Mouse (Mus musculus): ENCODE results near the gene Fbxo42. TPM values are rescaled to one million over a fixed set of nuclear protein-coding genes. Genes with fewer than 3 reads are reported as not detected.
A peak's percentile ranks its signal among the peaks of the same experiment; 100 is the strongest.
"Not testable (repeated sequence)": the region's sequence is repeated elsewhere in the genome, so short reads cannot be mapped to it uniquely, and the experiment has no call there.

Fbxo42 gene
- total RNA-seq, 1 experiment from 2014 or later, result 5.0 TPM

DNA sequence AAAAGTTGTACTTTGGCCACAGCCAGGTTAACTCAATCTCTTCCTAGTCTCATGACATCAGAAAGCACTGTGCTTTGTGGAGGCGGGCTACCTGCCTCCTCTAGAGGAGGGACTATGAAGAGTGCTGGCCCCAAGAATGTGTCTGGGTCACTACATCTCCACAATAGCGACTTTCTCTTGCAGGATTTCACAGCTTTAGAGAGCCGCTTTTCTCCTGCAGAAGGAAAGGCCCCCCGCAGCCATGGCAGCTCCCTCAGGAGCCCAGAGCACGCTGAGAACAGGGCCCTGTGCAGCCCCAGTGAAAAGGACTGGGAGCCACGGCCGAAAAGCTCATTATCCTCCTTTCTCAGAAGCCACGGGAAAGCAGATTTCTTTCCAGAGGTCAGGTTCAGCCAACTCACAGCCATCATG is 13.7 kb upstream of the Fbxo42 start:
- no peak for ATAC-seq (replicated peaks; ENCODE audit: insufficient number of reproducible peaks, low FRiP score, low TSS enrichment, poor library complexity, severe bottlenecking)

DNA sequence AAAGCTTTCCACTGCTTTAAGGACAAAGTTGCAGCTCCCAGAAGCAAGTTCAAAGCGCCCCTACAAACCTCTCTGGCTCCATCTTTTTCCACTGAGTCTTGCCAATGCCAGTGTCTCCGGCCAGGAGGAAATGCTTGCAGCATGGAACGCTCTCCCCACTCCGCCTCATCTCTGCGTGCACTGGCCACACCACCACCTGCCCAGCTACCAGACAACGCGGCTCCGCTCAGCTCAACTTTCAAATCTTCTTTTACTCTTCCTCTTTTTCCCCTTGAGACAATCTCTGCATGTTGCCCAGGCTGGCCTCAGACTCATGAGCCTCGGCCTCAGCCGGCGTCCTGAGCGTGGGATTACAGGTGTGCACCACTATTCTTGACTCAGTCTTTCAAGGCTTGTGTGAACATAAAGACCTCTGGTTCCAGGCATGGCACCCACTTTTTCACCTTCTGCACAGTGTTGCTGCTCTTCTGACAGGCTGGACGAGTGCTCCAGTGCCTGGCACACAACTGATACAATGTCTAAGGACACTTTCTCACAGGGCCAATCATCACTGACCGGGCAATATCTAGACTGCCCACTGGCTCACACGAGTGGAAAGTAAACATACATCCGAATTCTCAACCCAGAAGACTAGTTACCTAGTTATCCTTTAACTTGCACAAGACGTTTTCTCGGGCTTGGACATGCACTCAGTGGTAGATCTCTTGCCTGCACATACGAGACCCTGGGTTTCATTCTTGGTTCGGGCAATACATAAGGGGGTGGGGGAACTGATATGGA is 12.8 kb upstream of the Fbxo42 start:
- 0 out of 2 replicates have a peak, but pooled peaks have one; percentile 10 for ATAC-seq (replicated peaks; ENCODE audit: insufficient number of reproducible peaks, low FRiP score, low TSS enrichment, poor library complexity, severe bottlenecking)

DNA sequence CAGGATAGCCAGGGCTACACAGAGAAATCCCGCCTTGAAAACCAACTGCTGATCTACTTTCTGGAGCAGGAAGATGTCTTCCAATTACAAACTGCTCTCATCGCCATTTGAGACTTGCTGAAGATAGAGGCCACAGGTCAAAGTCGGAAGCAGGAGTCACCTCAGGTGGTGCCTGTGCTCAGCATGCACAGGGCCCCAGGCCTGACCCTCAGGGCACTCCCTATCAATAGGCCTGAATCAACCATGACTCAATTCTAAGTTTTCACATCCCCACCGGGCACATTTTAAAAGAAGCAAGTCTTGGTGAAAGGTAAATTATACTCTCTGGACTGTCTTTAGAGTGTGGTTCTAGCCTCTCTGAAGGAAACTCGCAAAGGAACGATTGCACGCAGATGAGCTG is 11.6 kb upstream of the Fbxo42 start:
- ATAC-seq (replicated peaks; ENCODE audit: insufficient number of reproducible peaks, low FRiP score, low TSS enrichment, poor library complexity, severe bottlenecking), result no peak

DNA sequence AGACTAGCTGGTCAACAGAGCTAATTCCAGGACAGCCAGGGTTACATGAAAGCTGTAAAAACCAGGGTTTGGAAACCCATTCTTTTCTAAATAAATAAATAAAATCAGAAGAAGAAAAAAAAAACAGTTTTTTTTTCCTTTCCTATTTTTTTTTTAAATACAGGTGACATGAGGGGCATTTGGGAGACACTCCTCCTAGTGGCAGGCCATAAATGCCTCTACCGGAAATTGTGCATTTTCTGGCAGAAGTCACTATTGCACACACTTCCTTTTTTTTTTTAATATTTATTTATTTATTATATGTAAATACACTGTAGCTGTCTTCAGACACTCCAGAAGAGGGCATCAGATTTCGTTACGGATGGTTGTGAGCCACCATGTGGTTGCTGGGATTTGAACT is 10.0 kb upstream of the Fbxo42 start:
- not testable (repeated sequence) for ATAC-seq (replicated peaks; ENCODE audit: insufficient number of reproducible peaks, low FRiP score, low TSS enrichment, poor library complexity, severe bottlenecking)

DNA sequence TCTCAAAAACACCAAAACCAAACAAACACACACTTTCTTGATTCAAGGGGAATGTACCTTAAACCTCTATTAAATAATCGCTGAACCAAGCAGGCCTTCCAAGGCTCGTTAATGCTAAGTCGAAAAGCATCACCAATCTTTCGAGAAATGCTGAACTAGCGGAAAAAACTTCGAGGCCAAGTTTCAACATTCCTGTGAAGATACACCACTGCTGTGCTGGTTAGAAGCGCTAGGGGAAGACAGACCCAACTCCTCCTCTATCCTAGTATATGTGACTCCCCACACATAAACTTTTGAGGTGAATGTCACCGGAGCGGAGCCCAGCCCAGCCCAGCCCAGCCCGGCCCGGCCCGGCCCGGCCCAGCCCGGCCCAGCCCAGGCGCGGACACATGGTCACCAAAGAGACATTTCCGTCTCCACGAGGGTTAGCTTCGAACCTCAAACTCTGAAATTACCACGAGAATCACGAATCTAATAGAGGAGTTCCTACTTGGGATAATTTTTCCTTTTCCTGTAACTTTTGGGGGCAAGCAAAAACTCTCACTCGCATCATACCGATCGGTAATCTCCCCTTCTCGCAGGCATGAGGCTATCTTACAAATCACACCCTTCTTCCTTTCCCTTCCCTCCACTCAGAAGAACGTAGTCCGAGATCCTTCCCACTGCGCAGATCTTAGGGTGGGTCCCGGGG is 9.1 kb upstream of the Fbxo42 start:
- ATAC-seq (replicated peaks; ENCODE audit: insufficient number of reproducible peaks, low FRiP score, low TSS enrichment, poor library complexity, severe bottlenecking), result no peak

DNA sequence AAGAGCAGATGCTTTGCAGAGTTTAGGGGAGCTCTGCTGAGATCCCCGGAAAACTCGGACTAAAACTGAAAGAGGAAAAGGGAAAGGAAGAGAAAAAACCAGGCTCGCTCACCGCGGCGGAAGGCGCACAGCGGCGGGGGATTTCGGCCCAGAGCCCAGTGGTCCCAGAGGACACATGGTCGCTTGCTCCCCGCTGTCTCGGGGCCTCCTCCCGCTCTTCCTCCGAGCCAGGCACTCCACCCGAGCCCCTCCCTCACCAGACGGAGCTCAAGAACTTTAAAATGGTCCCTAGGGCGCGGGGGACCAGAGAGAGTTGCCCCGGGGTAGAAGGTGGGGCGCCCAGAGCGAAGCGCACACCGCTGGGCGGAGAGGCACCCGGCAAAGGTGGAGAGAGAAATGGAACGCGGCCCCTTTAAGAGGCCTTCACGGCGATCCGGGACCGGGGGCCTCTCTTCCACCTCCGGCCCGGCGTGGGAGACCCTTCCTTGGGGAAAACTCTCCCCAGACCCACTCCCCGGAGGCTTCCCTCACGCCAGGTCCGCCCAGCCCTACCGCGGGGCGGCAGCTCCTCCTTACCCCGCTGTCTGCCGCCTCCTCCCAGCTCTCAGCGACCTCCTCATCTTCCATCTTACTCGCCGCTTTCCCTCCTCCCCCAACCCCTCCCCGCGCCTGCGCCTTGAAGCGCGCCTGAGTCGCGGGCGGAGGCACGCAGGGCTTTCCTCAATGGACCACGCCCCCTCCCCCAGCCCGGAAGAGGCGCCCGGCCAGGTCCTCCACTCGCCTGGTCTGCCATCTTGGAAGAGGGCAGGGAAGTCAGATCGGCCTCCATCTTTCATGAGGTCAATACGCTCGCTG is 8.4 kb upstream of the Fbxo42 start, which contains the start of gene Szrd1:
Szrd1 (minus strand) TSS at position 660 of the 855 bp plus-strand sequence.
- ATAC-seq (replicated peaks; ENCODE audit: insufficient number of reproducible peaks, low FRiP score, low TSS enrichment, poor library complexity, severe bottlenecking), result peak; percentile 91

DNA sequence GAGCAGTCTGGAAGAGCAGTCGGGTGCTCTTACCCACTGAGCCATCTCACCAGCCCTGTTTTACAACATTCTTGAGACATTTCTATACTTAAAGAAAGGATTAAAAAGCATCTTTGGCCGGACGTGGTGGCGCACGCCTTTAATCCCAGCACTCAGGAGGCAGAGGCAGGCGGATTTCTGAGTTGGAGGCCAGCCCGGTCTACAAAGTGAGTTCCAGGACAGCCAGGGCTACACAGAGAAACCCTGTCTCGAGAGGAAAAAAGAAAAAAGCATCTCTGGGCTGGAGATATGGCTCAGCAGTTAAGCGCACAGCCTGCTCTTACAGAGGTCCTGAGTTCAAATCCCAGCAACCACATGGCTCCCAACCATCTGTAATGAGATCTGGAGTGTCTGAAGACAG is 7.4 kb upstream of the Fbxo42 start:
- not testable (repeated sequence) for ATAC-seq (replicated peaks; ENCODE audit: insufficient number of reproducible peaks, low FRiP score, low TSS enrichment, poor library complexity, severe bottlenecking)

DNA sequence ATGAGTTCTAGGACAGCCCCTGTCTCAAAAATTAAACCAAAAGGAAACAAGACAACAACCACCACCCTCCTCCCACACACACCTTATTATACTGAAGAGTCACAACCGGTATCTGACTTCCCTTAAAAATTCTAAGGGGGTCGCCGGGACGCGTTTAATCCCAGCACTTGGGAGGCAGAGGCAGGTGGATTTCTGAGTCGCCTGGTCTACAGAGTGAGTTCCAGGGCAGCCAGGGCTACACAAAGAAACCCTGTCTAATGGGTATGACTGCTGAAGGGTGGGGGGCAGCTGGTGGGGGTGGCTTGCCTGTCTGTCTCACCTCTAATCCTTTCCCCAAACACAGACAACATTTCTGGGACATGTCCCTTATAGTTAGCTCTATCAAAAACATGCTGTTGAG is 6.7 kb upstream of the Fbxo42 start:
- ATAC-seq (replicated peaks; ENCODE audit: insufficient number of reproducible peaks, low FRiP score, low TSS enrichment, poor library complexity, severe bottlenecking), result no peak

DNA sequence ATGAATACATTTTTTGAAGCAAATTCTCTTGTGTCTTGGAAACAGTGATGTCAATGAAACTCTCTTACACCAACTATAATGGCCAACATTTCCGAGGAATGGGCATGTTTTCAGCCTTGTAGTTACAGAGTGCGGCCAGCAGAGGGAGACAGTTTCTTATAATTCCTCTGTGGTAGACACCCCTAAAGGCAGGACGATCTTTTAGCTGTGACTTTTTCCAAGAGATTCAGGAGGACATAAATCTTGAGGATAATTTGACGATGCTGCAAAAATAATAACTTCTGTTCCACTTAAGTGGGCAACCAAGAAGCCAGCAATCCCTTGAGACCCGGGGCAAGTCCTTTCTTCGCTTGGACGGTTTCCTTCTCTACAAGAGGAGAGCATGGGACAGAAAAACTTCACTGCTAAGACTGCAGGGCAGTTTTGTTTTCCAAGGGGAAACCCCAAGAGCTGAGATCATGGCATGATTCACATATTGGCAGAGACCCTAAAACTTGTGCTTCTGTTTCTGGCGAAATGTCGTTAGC is 5.4 kb upstream of the Fbxo42 start:
- ATAC-seq (replicated peaks; ENCODE audit: insufficient number of reproducible peaks, low FRiP score, low TSS enrichment, poor library complexity, severe bottlenecking), result 0 out of 2 replicates have a peak, but pooled peaks have one; percentile 44

DNA sequence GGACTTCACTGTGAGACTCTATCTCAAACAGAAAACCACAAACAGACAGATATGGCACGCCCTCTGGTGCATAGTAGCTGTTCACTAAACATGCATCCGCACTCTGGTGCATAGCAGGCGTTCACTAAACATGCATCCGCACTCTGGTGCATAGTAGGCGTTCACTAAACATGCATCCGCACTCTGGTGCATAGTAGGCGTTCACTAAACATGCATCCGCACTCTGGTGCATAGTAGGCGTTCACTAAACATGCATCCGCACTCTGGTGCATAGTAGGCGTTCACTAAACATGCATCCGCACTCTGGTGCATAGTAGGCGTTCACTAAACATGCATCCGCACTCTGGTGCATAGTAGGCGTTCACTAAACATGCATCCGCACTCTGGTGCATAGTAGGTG is 2.6 kb upstream of the Fbxo42 start:
- not testable (repeated sequence) for ATAC-seq (replicated peaks; ENCODE audit: insufficient number of reproducible peaks, low FRiP score, low TSS enrichment, poor library complexity, severe bottlenecking)

DNA sequence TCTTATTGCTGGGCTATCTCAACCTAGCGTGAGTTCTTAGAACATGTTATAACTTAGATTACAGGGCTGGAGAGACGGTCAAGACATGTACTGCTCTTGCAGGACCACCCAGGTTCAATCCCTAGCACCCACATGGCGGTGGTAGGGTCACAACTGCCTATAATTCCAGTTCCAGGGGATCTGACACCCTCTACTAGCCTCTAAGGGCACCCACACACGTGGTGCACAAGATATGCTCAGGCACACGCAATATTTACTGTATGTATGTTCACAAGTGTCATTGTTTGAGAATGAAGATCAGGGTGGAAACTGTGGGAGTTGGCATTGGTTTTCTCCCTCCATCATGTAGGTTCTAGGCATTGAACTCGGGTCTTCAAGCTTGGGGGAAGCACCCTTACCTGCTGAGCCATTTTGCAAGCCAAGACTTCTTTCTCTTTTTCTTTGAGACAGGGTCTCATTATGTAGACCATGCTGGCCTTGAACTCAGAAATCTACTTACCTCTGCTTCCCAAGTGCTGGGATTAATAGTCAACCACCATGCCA is 1.2 kb upstream of the Fbxo42 start:
- ATAC-seq (replicated peaks; ENCODE audit: insufficient number of reproducible peaks, low FRiP score, low TSS enrichment, poor library complexity, severe bottlenecking), result no peak

DNA sequence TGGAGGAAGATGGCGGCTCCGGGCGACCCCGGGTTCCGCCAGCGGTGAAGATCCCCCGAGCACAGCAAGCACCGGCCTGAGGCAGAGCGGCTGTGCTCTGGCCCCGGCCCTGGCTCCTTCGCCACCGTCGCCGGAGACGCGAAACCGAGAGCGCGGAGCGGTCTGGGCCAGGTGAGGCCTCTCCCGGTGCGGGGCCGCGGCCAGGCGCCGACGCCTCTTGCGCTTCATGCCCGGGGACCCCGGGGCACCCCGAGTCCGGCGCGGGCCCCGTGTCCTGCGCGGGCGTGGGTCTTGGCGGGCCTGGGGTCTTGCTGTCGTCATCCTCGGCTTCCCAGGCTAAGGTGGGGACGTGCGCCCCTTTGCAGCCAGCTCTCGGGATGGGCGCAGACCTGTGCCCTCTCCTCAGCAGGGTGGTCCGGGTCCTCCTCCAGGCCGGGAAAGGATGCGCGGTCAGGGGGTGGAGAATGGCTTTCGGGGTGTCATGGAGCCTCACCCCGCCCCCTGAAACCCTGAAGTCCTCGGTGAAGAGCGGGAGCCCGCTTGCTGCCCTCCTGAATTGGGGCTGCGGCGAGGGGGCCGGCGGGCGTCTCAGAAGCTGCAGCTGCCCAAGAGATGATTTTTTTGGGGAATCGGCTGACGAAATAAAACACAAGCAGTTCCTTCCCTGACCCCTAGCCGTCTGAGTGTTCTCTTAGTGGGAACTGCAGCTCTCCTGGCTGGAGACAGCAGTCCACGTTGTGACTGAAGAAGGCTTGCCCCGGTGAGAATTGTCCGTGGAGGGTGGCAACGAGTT is 492 bp downstream of the Fbxo42 start:
- peak; percentile 48; the same call in 1 of the 2 replicates for ATAC-seq (replicated peaks; ENCODE audit: insufficient number of reproducible peaks, low FRiP score, low TSS enrichment, poor library complexity, severe bottlenecking)

DNA sequence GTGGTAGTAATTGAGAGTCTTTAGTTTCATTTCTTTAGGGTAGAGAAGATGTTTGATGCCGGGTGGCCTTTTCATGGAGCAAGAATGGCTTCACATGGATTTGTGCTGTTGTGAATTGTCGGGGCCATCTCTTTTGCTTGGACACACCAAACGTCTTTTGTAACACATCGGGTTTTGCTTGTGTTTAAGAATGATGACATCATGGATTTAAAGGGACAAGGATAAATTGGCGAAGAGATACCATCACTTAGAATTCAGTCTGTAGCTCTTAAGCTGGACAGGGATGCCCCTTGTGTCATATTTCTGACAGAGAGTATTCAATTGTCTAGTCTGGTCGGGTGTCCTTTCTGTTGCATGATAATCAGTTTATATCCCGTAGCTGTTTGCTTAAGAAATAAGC is 1.4 kb downstream of the Fbxo42 start:
- no peak for ATAC-seq (replicated peaks; ENCODE audit: insufficient number of reproducible peaks, low FRiP score, low TSS enrichment, poor library complexity, severe bottlenecking)

DNA sequence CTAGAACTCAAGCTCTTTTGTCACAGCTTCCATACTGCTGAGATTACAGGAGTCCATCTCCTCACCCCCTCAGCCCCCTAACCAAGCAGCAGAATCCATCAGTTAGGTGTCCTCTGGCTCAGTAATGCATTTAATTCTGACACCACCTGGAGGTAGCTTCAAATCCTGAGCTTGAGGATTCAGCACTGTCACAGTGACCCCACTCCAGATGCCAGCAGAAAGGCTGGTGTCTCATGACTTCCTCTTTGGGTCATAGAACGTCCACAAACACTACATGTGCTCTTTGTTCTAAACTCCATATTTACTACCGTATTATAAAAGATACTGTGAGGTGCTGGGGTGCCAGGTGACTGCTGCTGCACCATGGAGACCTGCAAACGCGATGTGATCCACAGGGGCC is 9.8 kb downstream of the Fbxo42 start:
- ATAC-seq (replicated peaks; ENCODE audit: insufficient number of reproducible peaks, low FRiP score, low TSS enrichment, poor library complexity, severe bottlenecking), result no peak; the same call in 1 of the 2 replicates

DNA sequence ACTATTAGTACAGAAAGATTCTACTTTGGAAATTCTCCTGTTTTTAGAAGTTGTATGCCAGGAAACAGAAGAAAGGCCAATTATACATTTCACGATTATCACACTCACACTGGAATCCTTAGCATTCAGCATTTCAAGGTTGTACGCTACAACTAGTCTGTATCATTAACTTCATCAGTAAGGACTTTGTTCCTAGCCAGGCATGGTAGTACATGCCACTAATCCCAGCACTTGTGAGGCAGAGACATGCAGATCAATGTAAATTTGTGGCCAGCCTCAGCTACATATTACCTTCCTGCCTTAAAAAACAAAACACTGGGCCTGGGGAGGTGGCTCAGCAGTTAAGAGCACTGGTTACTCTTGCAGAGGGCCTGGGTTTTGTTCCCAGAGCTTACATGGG is 10.9 kb downstream of the Fbxo42 start:
- ATAC-seq (replicated peaks; ENCODE audit: insufficient number of reproducible peaks, low FRiP score, low TSS enrichment, poor library complexity, severe bottlenecking), result no peak

DNA sequence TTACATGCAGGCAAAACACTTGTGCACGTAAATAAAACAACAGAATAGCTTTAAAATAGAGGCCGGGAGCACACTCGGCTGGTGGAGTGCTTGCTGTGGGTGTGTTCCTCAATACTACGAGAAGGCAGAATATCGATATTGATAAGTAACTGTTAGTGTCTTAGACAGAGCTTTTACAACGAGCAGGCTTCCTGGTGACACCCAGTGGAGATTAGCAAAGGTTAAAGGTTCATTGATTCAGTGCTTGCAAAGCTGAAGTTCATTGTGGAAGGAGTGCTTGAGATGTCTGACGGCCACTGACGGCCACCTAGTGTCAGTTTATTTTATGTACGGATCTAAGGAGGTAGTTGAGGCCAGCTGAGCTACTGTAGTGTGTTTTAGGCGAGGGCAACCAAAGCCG is 11.4 kb downstream of the Fbxo42 start:
- ATAC-seq (replicated peaks; ENCODE audit: insufficient number of reproducible peaks, low FRiP score, low TSS enrichment, poor library complexity, severe bottlenecking), result no peak

DNA sequence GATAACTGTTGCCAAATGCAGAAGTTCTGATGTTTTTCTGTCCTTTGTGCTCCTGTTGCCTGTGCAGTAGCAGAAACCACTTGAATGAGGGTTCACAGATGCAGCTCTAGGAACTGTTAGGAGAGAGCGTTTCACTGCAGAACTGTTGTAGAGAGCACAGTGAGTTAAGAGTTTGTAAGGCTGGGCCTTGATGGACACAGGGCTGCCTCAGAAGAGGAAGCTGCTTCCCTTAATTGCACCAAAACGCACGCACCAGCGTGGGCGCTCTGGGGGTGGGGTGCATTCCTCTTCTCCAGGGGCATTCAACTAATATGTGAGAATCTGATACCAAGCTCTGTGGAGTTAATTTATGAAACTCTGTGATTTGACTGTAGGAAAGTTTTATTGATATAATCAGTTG is 12.0 kb downstream of the Fbxo42 start:
- ATAC-seq (replicated peaks; ENCODE audit: insufficient number of reproducible peaks, low FRiP score, low TSS enrichment, poor library complexity, severe bottlenecking), result no peak

DNA sequence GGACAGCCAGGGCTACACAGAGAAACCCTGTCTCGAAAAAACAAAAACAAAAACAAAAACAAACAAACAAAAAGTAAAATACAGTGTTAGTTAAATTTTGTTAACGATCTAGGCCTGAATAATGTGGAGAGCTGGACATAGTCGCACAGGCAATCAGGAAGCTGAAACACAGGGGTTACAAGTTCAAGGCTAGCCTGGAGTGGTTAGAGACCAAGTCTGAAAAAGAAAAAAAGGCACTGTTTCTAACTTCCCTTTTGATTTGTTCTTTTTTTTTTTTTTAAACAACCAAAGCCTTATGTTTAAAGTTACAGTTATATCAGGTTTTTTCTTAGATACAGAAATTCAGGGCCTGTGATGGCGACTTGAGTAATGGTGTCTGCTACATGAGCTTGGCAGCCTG is 12.5 kb downstream of the Fbxo42 start:
- no peak for ATAC-seq (replicated peaks; ENCODE audit: insufficient number of reproducible peaks, low FRiP score, low TSS enrichment, poor library complexity, severe bottlenecking)
